9 mouse cellular contexts compared by ENCODE assay signal in genomic region chr11:50443259-50444065, GRCm38 (mm10). TPM values are rescaled to one million over a fixed set of nuclear protein-coding genes. Genes with fewer than 3 reads are reported as not detected.
A peak's percentile ranks its signal among the peaks of the same experiment; 100 is the strongest.
DNase-seq lines count a peak whose midpoint lies in the region; ATAC-seq and TF ChIP-seq lines count a peak whose summit lies in the region.
"Had no signal": no experiment of that assay in that cellular context is flagged by ENCODE, and none has a peak within 500 bp of the region (broad histone marks: within the 10 kb centered on the region; RNA-seq: fewer than 3 reads in every experiment).

No protein-coding gene starts in this region.

- no peak for ATAC-seq in CD4-positive, CD25-positive, alpha-beta regulatory T cell, adult 4 months
- no peak for ATAC-seq in limb, embryonic 14.5 days (ENCODE audit: low FRiP score, low read depth)
- ATAC-seq in midbrain, embryonic 16.5 days = 0 out of 2 replicates have a peak, but pooled peaks have one; percentile 32

- TF ChIP-seq POLR2A in limb, embryonic 14.5 days (IDR thresholded peaks at IDR 0.05; ENCODE audit: borderline replicate concordance, extremely low read depth, insufficient read depth, insufficient read length) = no peak

- H3K9ac ChIP-seq in limb, embryonic 14.5 days (ENCODE audit: low read depth, low read length, severe bottlenecking) = no peak overlapping the region
- H3K9ac ChIP-seq in midbrain, embryonic 16.5 days (ENCODE audit: low read depth, low read length) = no peak overlapping the region

- no peak overlapping the region for H3K27ac ChIP-seq in limb, embryonic 14.5 days (replicated peaks; ENCODE audit: low read depth, low read length)
- H3K27ac ChIP-seq in limb, embryonic 10.5 days = no peak overlapping the region
- no peak overlapping the region for H3K27ac ChIP-seq in midbrain, embryonic 16.5 days (ENCODE audit: low read length)

- intact Hi-C loops in gastrocnemius, postnatal 14 days (cut with DNase I; ENCODE audit: low total_unique reads) = loop anchor here (5.0 kb wide), 1 partner anchor 324 kb away; no protein-coding TSS in a partner anchor

- H3K4me2 ChIP-seq in limb, embryonic 14.5 days (replicated peaks; ENCODE audit: low read depth, low read length, severe bottlenecking) = no peak overlapping the region
- H3K4me2 ChIP-seq in midbrain, embryonic 16.5 days (ENCODE audit: low read length) = no peak overlapping the region

- WGBS in limb, embryonic 14.5 days = 65% methylated on average over 5 of the region's 5 CpGs
- WGBS in limb, embryonic 10.5 days = 77% methylated on average over 5 of the region's 5 CpGs
- 75% methylated on average over 5 of the region's 5 CpGs for WGBS in midbrain, embryonic 16.5 days

- no peaks in the 10 kb centered on the region for H3K27me3 ChIP-seq in limb, embryonic 14.5 days (ENCODE audit: control insufficient read depth, insufficient read depth, low read length)
- H3K27me3 ChIP-seq in limb, embryonic 10.5 days (ENCODE audit: low read depth, poor library complexity, severe bottlenecking) = no peaks in the 10 kb centered on the region
- no peaks in the 10 kb centered on the region for H3K27me3 ChIP-seq in midbrain, embryonic 16.5 days (ENCODE audit: control insufficient read depth, insufficient read depth, low read depth, low read length)

- no peak overlapping the region for H3K4me3 ChIP-seq in limb, embryonic 14.5 days (replicated peaks; ENCODE audit: low read length)
- no peak overlapping the region for H3K4me3 ChIP-seq in limb, embryonic 10.5 days
- H3K4me3 ChIP-seq in midbrain, embryonic 16.5 days (ENCODE audit: low read depth, low read length) = no peak overlapping the region

- H3K36me3 ChIP-seq in limb, embryonic 14.5 days (ENCODE audit: control insufficient read depth, insufficient read depth, low read length) = no peaks in the 10 kb centered on the region
- no peaks in the 10 kb centered on the region for H3K36me3 ChIP-seq in limb, embryonic 10.5 days
- no peaks in the 10 kb centered on the region for H3K36me3 ChIP-seq in midbrain, embryonic 16.5 days (ENCODE audit: control insufficient read depth, insufficient read depth, low read length)

- H3K4me1 ChIP-seq in limb, embryonic 14.5 days (ENCODE audit: control insufficient read depth, insufficient read depth, low read length) = 0 out of 2 replicates have a peak, but pooled peaks cover 4% of the 10 kb centered on the region
- H3K4me1 ChIP-seq in limb, embryonic 10.5 days = no peaks in the 10 kb centered on the region
- H3K4me1 ChIP-seq in midbrain, embryonic 16.5 days (ENCODE audit: control insufficient read depth, insufficient read depth, low read length) = no peaks in the 10 kb centered on the region

- H3K9me3 ChIP-seq in limb, embryonic 14.5 days (ENCODE audit: control insufficient read depth, low read length) = no peaks in the 10 kb centered on the region
- no peaks in the 10 kb centered on the region for H3K9me3 ChIP-seq in limb, embryonic 10.5 days (replicated peaks)
- no peaks in the 10 kb centered on the region for H3K9me3 ChIP-seq in midbrain, embryonic 16.5 days (replicated peaks; ENCODE audit: control insufficient read depth, low read length, poor library complexity, severe bottlenecking)

- DNase-seq in CD4-positive, CD25-positive, alpha-beta regulatory T cell, adult 2 months (ENCODE audit: low read depth, low spot score) = peak; percentile 70
- DNase-seq in limb, embryonic 14.5 days (ENCODE audit: low spot score) = peak; percentile 86
- no peak for DNase-seq in limb, embryonic 10.5 days (ENCODE audit: low spot score)
- peak; percentile 36 for DNase-seq in c-Kit-positive CD71-negative TER-119-negative erythroid progenitor cells, embryonic 14.5 days (ENCODE audit: low read depth)
- DNase-seq in right cerebral cortex, adult 2 months (ENCODE audit: low spot score in 2 of 2) = no peak
- DNase-seq in gastrocnemius, postnatal 14 days = no peak
- DNase-seq: layer of hippocampus, adult 9-11 months had no signal

RNA-seq across cellular contexts. Expression of gene Rufy1, which starts 12.5 kb away (rescaled TPM):
- polyA plus RNA-seq in CD4-positive, CD25-positive, alpha-beta regulatory T cell, adult 4 months (2017; shearing (Covaris generic)) = 10 to 100 TPM; 11.9 to 15.4 TPM
- polyA plus RNA-seq in limb, embryonic 14.5 days (2012; rRNA removed) = 16.5 and 20.3 TPM in 2 replicates
- polyA plus RNA-seq in limb, embryonic 14.5 days (2014; fragmentation: Nextera tagmentation; extraction: Ambion mirVana) = 24.9 and 26.9 TPM in 2 replicates
- 22.5 and 22.6 TPM in 2 replicates for polyA plus RNA-seq in limb, embryonic 10.5 days (2016; fragmentation: Nextera tagmentation; extraction: Ambion mirVana)
- polyA plus RNA-seq in midbrain, embryonic 16.5 days (2015; fragmentation: Nextera tagmentation; extraction: Ambion mirVana) = 30.6 and 31.5 TPM in 2 replicates
- total RNA-seq in gastrocnemius, postnatal 14 days (2021) = 10 to 100 TPM; 17.4 to 18.2 TPM

Comparison
In these comparisons a context has a peak if more than half of its experiments do, and no peak if none do; other contexts are left out.
1. DNase-seq: peak in CD4-positive, CD25-positive, alpha-beta regulatory T cell, adult 2 months (single experiment), limb, embryonic 14.5 days (single experiment) and c-Kit-positive CD71-negative TER-119-negative erythroid progenitor cells, embryonic 14.5 days (single experiment); none in limb, embryonic 10.5 days (single experiment), right cerebral cortex, adult 2 months (0 of 2) and gastrocnemius, postnatal 14 days (single experiment).